Mouse (Mus musculus): ENCODE measurements around the gene Ctnnbip1.

DNA sequence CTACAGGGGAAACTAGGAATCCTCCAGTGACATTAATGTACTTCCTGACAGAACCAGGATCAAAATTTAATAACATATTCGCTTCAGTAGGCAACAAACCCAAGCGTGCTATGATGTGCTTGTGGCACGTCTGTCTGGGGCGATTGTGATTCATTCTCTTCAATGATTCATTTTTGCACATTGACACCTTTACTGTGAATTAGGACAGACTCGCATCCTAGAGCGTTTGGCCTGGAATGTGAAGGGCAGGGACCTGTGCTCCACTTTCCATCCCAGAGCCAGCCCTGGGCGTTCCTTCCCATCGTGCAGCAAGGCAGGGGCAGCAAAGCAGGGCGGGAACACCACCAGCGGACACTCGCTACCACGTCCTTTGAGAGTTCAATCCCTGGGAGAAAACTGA lies 24.4 kb downstream of the Ctnnbip1 start:
- TF ChIP-seq CTCF (IDR thresholded peaks at IDR 0.05), result no peak
- TF ChIP-seq EP300 (IDR thresholded peaks at IDR 0.05), result no peak
